Mouse (Mus musculus) neural tube, embryonic 15.5 days (tissue): Measurements from ENCODE around the gene Gm20481. TPM values are rescaled to one million over a fixed set of nuclear protein-coding genes. Genes with fewer than 3 reads are reported as not detected.
"Not testable (repeated sequence)": the region's sequence is repeated elsewhere in the genome, so short reads cannot be mapped to it uniquely, and the experiment has no call there.

Source experiments
- ATAC-seq: fragments of 200-750 bp; cut with Nextera tagmentation; 2 replicates; pipeline ENCODE4 v1.8.0; 2017; ENCODE audit warnings: mild to moderate bottlenecking, moderate TSS enrichment, moderate library complexity; ENCODE audit not compliant: low FRiP score
- H3K27ac ChIP-seq: fragments of 300-500 bp; sonication (generic); replicated peaks from 2 replicates; pipeline ENCODE4 v1.5.1; 2015; ENCODE audit warnings: mild to moderate bottlenecking, inconsistent platforms
- H3K27me3 ChIP-seq: fragments of 300-500 bp; sonication (generic); replicated peaks from 2 replicates; pipeline ENCODE4 v1.6.1; 2015; ENCODE audit warnings: inconsistent platforms
- H3K36me3 ChIP-seq: fragments of 300-500 bp; sonication (generic); 2 replicates; pipeline ENCODE4 v1.6.1; 2015; ENCODE audit warnings: inconsistent platforms
- H3K4me1 ChIP-seq: fragments of 300-500 bp; sonication (generic); 2 replicates; pipeline ENCODE4 v1.6.1; 2015; ENCODE audit warnings: inconsistent platforms
- H3K4me2 ChIP-seq: fragments of 300-500 bp; sonication (generic); 2 replicates; pipeline ENCODE4 v1.6.1; 2015; ENCODE audit warnings: inconsistent platforms, mild to moderate bottlenecking, moderate library complexity
- H3K4me3 ChIP-seq: fragments of 300-500 bp; sonication (generic); replicated peaks from 2 replicates; pipeline ENCODE4 v1.5.1; 2015; ENCODE audit warnings: mild to moderate bottlenecking, inconsistent platforms
- H3K9ac ChIP-seq: fragments of 300-500 bp; sonication (generic); replicated peaks from 2 replicates; pipeline ENCODE4 v1.6.1; 2015; ENCODE audit warnings: mild to moderate bottlenecking, inconsistent platforms
- H3K9me3 ChIP-seq: fragments of 300-500 bp; sonication (generic); replicated peaks from 2 replicates; pipeline ENCODE4 v1.6.1; 2016; ENCODE audit warnings: inconsistent platforms
- WGBS: fragments of 180-500 bp; shearing (Covaris S2); methylation state at CpG from one replicate; pipeline ENCODE4 v1.1.7; 2015; ENCODE audit warnings: mixed read lengths; 5-methylcytosine and 5-hydroxymethylcytosine counted together
- polyA plus RNA-seq: library from polyadenylated mRNA; unstranded; fragments of >200 nt; fragmentation: Nextera tagmentation; extraction: Ambion mirVana; gene quantifications from 2 replicates; pipeline ENCODE4 v1.2.1, GENCODE M21; 2015

Gm20481 gene
- polyA plus RNA-seq, 1 experiment from 2014 or later: not detected

- no peaks in the 10 kb centered on the region for H3K9me3 ChIP-seq
- H3K4me2 ChIP-seq: peak overlapping the region; percentile 84; the same call in 1 of the 2 replicates
- no peak for ATAC-seq
- peak overlapping the region; percentile 89; the same call in 1 of the 2 replicates for H3K27ac ChIP-seq
- no peak overlapping the region for H3K4me3 ChIP-seq
- H3K36me3 ChIP-seq: peaks cover 15% of the 10 kb centered on the region
- H3K9ac ChIP-seq: no peak overlapping the region
- peaks cover 19% of the 10 kb centered on the region for H3K4me1 ChIP-seq
- 92% methylated on average over 3 of the region's 3 CpGs for WGBS
- H3K27me3 ChIP-seq: peaks cover 16% of the 10 kb centered on the region
Measured at GRCm38 (mm10) chr17:34953258-34953657, 16.5 kb upstream of the Gm20481 start.

- no peaks in the 10 kb centered on the region for H3K9me3 ChIP-seq
- H3K27ac ChIP-seq: no peak overlapping the region
- H3K4me3 ChIP-seq: no peak overlapping the region
- peaks cover 16% of the 10 kb centered on the region for H3K27me3 ChIP-seq
- H3K36me3 ChIP-seq: peaks cover 15% of the 10 kb centered on the region
- ATAC-seq: no peak
- no peak overlapping the region for H3K9ac ChIP-seq
- H3K4me2 ChIP-seq: no peak overlapping the region
- H3K4me1 ChIP-seq: peaks cover 19% of the 10 kb centered on the region
- WGBS: 91% methylated on average over 4 of the region's 4 CpGs
Measured at GRCm38 (mm10) chr17:34953904-34954303, 15.8 kb upstream of the Gm20481 start.

GRCm38 (mm10) chr17:34954831-34955230 lies 14.9 kb upstream of the Gm20481 start:
- no peak overlapping the region for H3K4me2 ChIP-seq
- H3K36me3 ChIP-seq: peaks cover 9% of the 10 kb centered on the region
- no peak for ATAC-seq
- peaks cover 21% of the 10 kb centered on the region for H3K4me1 ChIP-seq
- no peak overlapping the region; the same call in 1 of the 2 replicates for H3K9ac ChIP-seq
- no peak overlapping the region for H3K27ac ChIP-seq
- peaks cover 21% of the 10 kb centered on the region for H3K27me3 ChIP-seq
- no peak overlapping the region for H3K4me3 ChIP-seq
- WGBS: 84% methylated on average over 4 of the region's 4 CpGs
- no peaks in the 10 kb centered on the region for H3K9me3 ChIP-seq

- no peaks in the 10 kb centered on the region for H3K9me3 ChIP-seq
- no peak overlapping the region for H3K4me3 ChIP-seq
- H3K36me3 ChIP-seq: no peaks in the 10 kb centered on the region
- ATAC-seq: no peak
- no peak overlapping the region for H3K9ac ChIP-seq
- peaks cover 28% of the 10 kb centered on the region for H3K27me3 ChIP-seq
- 90% methylated on average over 3 of the region's 3 CpGs for WGBS
- peaks cover 16% of the 10 kb centered on the region for H3K4me1 ChIP-seq
- H3K27ac ChIP-seq: no peak overlapping the region
- no peak overlapping the region for H3K4me2 ChIP-seq
Measured at GRCm38 (mm10) chr17:34955884-34956283, 13.8 kb upstream of the Gm20481 start.

- no peaks in the 10 kb centered on the region for H3K36me3 ChIP-seq
- no peak for ATAC-seq
- no peaks in the 10 kb centered on the region for H3K9me3 ChIP-seq
- H3K4me3 ChIP-seq: no peak overlapping the region
- H3K4me1 ChIP-seq: peaks cover 11% of the 10 kb centered on the region
- no peak overlapping the region for H3K9ac ChIP-seq
- H3K4me2 ChIP-seq: no peak overlapping the region
- WGBS: 53% methylated on average over 1 of the region's 1 CpGs
- no peak overlapping the region for H3K27ac ChIP-seq
- H3K27me3 ChIP-seq: peaks cover 31% of the 10 kb centered on the region
Measured at GRCm38 (mm10) chr17:34956340-34956739, 13.4 kb upstream of the Gm20481 start.

GRCm38 (mm10) chr17:34957291-34957690 lies 12.4 kb upstream of the Gm20481 start:
- not testable (repeated sequence) for H3K4me3 ChIP-seq, H3K9me3 ChIP-seq, H3K9ac ChIP-seq, H3K36me3 ChIP-seq, H3K27ac ChIP-seq, H3K4me2 ChIP-seq, ATAC-seq
- peaks cover 11% of the 10 kb centered on the region for H3K4me1 ChIP-seq
- H3K27me3 ChIP-seq: peaks cover 38% of the 10 kb centered on the region
- 32% methylated on average over 25 of the region's 40 CpGs for WGBS

- not testable (repeated sequence) for H3K36me3 ChIP-seq, H3K9me3 ChIP-seq, ATAC-seq, H3K27ac ChIP-seq, H3K9ac ChIP-seq, H3K4me3 ChIP-seq, H3K4me2 ChIP-seq
- Histone ChIP-seq H3K27me3 (peaks cover 40% of the 10 kb centered on the region), H3K4me1 (peaks cover 11% of the 10 kb centered on the region)
- WGBS: 43% methylated on average over 26 of the region's 40 CpGs
Measured at GRCm38 (mm10) chr17:34957966-34958365, 11.7 kb upstream of the Gm20481 start.

GRCm38 (mm10) chr17:34958734-34959129 lies 11.0 kb upstream of the Gm20481 start:
- H3K36me3 ChIP-seq, H3K9me3 ChIP-seq, H3K9ac ChIP-seq, H3K27ac ChIP-seq: not testable (repeated sequence)
- H3K27me3 ChIP-seq: peaks cover 46% of the 10 kb centered on the region
- H3K4me1 ChIP-seq: peaks cover 11% of the 10 kb centered on the region
- peak overlapping the region; percentile 45 for H3K4me3 ChIP-seq
- WGBS: under 1% methylated on average over 26 of the region's 47 CpGs
- peak overlapping the region; percentile 81 for H3K4me2 ChIP-seq
- ATAC-seq: peak; percentile 50

- H3K9me3 ChIP-seq, H3K36me3 ChIP-seq: not testable (repeated sequence)
- H3K4me1 ChIP-seq: peaks cover 11% of the 10 kb centered on the region
- H3K9ac ChIP-seq: peak within 1 kb of the TSS; percentile 45
- H3K27me3 ChIP-seq: peaks cover 49% of the 10 kb centered on the region
- H3K27ac ChIP-seq: peak within 1 kb of the TSS; percentile 86
- ATAC-seq: peak; percentile 93
- H3K4me3 ChIP-seq: peak within 1 kb of the TSS; percentile 45
- WGBS: under 1% methylated on average over 29 of the region's 32 CpGs
- peak within 1 kb of the TSS; percentile 81 for H3K4me2 ChIP-seq
Measured at GRCm38 (mm10) chr17:34959130-34959778, 10.5 kb upstream of the Gm20481 start, which contains the start of gene Hspa1b. Hspa1b (minus strand) TSS chr17:34959238.

GRCm38 (mm10) chr17:34959881-34960515 lies 9.7 kb upstream of the Gm20481 start:
- H3K4me3 ChIP-seq: peak overlapping the region; percentile 45
- H3K9ac ChIP-seq: 0 out of 2 replicates have a peak overlapping the region, but pooled peaks have one; percentile 45
- peaks cover 52% of the 10 kb centered on the region for H3K27me3 ChIP-seq
- H3K9me3 ChIP-seq: no peaks in the 10 kb centered on the region
- ATAC-seq: no peak
- H3K36me3 ChIP-seq: no peaks in the 10 kb centered on the region
- peaks cover 11% of the 10 kb centered on the region for H3K4me1 ChIP-seq
- WGBS: 18% methylated on average over 12 of the region's 12 CpGs
- peak overlapping the region; percentile 86 for H3K27ac ChIP-seq
- H3K4me2 ChIP-seq: peak overlapping the region; percentile 81

GRCm38 (mm10) chr17:34960702-34961493 lies 8.8 kb upstream of the Gm20481 start:
- H3K4me1 ChIP-seq: peaks cover 11% of the 10 kb centered on the region
- H3K4me2 ChIP-seq: no peak overlapping the region
- no peak overlapping the region for H3K9ac ChIP-seq
- no peaks in the 10 kb centered on the region for H3K36me3 ChIP-seq
- H3K27ac ChIP-seq: no peak overlapping the region
- no peaks in the 10 kb centered on the region for H3K9me3 ChIP-seq
- no peak for ATAC-seq
- H3K4me3 ChIP-seq: no peak overlapping the region
- peaks cover 45% of the 10 kb centered on the region for H3K27me3 ChIP-seq
